Mouse (Mus musculus): ENCODE data around the gene Hint2. TPM values are rescaled to one million over a fixed set of nuclear protein-coding genes. Genes with fewer than 3 reads are reported as not detected.

The Hint2 gene
- polyA plus RNA-seq, 1 experiment from 2014 or later, result 159 TPM

DNA sequence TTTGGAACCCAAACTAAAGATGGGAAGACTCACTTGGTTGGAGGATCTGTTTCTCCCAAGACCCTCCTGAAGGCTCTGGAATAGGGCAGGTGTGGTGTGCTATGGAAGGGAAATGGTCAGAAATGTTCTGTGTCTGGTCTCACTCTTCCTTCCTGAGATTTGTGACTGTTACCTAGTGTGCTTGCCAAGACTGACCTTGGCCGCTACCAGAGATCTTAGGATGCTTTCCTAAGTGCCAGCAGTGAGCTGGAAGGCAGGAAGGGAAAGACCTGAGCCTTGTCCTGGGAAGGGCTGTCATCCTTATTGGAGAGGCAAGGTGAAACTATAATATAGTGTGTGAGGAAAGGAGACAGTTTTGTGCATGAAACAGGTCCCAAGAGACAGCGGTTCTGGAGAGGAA is 22.5 kb downstream of the Hint2 start:
- Histone ChIP-seq H3K4me2 (ENCODE audit: low read depth, low read length) (no peak overlapping the region), H3K9me3 (ENCODE audit: low read length) (no peaks in the 10 kb centered on the region), H3K4me1 (ENCODE audit: insufficient read depth) (no peaks in the 10 kb centered on the region), H3K9ac (replicated peaks) (no peak overlapping the region), H3K4me3 (ENCODE audit: low read depth, low read length) (no peak overlapping the region), H3K27ac (ENCODE audit: low read depth) (no peak overlapping the region), H3K27me3 (ENCODE audit: insufficient read depth, low read length) (peaks cover 26% of the 10 kb centered on the region), H3K36me3 (replicated peaks; ENCODE audit: insufficient read depth, low read length) (no peaks in the 10 kb centered on the region)
- 85% methylated on average over 2 of the region's 2 CpGs for WGBS (ENCODE audit: insufficient replicate concordance)
- DNase-seq (peak; percentile 6), ATAC-seq (no peak)
- TF ChIP-seq CTCF (IDR thresholded peaks at IDR 0.05; ENCODE audit: low read depth), result no peak
- TF ChIP-seq EP300 (IDR thresholded peaks at IDR 0.05; ENCODE audit: low read depth), result no peak

DNA sequence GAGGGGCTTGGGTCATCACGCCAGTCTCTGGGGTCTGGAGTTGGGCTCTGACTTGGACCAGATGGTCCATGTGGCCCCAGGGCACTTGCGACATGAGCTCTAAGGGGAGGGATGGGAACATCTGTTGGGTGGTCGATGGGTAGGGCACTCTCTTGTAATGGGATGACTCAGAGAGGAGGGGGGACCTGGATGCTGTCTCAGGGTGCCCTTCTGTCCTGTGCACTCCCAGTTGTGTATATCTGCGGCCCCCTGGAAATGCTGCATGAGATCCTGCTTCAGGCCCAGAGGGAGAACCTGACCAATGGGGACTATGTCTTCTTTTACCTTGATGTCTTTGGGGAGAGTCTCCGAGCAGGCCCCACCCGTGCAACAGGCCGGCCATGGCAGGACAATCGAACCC is 23.0 kb downstream of the Hint2 start:
- Histone ChIP-seq H3K27me3 (ENCODE audit: insufficient read depth, low read length) (peaks cover 26% of the 10 kb centered on the region), H3K4me3 (ENCODE audit: low read depth, low read length) (no peak overlapping the region), H3K9ac (replicated peaks) (no peak overlapping the region), H3K4me2 (ENCODE audit: low read depth, low read length) (no peak overlapping the region), H3K4me1 (ENCODE audit: insufficient read depth) (no peaks in the 10 kb centered on the region), H3K36me3 (replicated peaks; ENCODE audit: insufficient read depth, low read length) (no peaks in the 10 kb centered on the region), H3K27ac (ENCODE audit: low read depth) (no peak overlapping the region), H3K9me3 (ENCODE audit: low read length) (no peaks in the 10 kb centered on the region)
- TF ChIP-seq EP300 (IDR thresholded peaks at IDR 0.05; ENCODE audit: low read depth) (no peak), CTCF (IDR thresholded peaks at IDR 0.05; ENCODE audit: low read depth) (no peak)
- DNase-seq (peak; percentile 11), ATAC-seq (no peak)
- 75% methylated on average over 8 of the region's 8 CpGs for WGBS (ENCODE audit: insufficient replicate concordance)

DNA sequence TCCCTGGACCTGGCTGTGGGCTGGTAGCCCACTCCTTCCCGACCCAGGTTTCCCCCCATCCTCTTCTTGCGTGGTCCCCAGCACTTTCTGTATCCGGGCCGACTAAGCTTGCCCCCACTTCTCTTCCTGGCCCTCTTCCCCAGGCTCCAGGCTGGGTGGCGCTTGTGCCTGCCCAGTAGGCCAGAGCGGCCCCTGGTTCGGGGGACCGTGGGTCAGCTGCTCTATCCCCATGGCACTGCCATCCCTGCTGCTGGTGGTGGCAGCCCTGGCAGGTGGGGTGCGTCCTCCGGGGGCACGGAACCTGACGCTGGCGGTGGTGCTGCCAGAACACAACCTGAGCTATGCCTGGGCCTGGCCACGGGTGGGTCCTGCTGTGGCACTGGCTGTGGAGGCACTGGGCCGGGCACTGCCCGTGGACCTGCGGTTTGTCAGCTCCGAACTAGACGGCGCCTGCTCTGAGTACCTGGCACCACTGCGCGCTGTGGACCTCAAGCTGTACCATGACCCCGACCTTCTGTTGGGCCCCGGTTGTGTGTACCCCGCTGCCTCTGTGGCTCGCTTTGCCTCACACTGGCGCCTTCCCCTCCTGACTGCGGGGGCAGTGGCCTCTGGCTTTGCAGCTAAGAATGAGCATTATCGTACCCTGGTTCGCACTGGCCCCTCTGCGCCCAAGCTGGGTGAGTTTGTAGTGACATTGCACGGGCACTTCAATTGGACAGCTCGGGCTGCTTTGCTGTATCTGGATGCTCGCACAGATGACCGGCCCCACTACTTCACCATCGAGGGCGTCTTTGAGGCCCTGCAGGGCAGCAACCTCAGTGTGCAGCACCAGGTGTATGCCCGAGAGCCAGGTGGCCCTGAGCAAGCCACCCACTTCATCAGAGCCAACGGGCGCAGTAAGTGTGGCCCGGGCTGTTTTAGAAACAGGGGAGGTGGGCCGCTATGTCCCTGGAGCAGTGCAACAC is 24.0 kb downstream of the Hint2 start:
- H3K27ac ChIP-seq (ENCODE audit: low read depth), result no peak overlapping the region
- ATAC-seq (no peak), DNase-seq (peak; percentile 15)
- no peaks in the 10 kb centered on the region for H3K9me3 ChIP-seq (ENCODE audit: low read length)
- peak overlapping the region; percentile 86 for H3K4me2 ChIP-seq (ENCODE audit: low read depth, low read length)
- peaks cover 26% of the 10 kb centered on the region for H3K27me3 ChIP-seq (ENCODE audit: insufficient read depth, low read length)
- no peaks in the 10 kb centered on the region for H3K36me3 ChIP-seq (replicated peaks; ENCODE audit: insufficient read depth, low read length)
- H3K9ac ChIP-seq (replicated peaks), result peak overlapping the region; percentile 60; the same call in 1 of the 2 replicates
- 65% methylated on average over 42 of the region's 42 CpGs for WGBS (ENCODE audit: insufficient replicate concordance)
- H3K4me1 ChIP-seq (ENCODE audit: insufficient read depth), result no peaks in the 10 kb centered on the region
- TF ChIP-seq EP300 (IDR thresholded peaks at IDR 0.05; ENCODE audit: low read depth), result no peak
- peak overlapping the region; percentile 55 for H3K4me3 ChIP-seq (ENCODE audit: low read depth, low read length)

DNA sequence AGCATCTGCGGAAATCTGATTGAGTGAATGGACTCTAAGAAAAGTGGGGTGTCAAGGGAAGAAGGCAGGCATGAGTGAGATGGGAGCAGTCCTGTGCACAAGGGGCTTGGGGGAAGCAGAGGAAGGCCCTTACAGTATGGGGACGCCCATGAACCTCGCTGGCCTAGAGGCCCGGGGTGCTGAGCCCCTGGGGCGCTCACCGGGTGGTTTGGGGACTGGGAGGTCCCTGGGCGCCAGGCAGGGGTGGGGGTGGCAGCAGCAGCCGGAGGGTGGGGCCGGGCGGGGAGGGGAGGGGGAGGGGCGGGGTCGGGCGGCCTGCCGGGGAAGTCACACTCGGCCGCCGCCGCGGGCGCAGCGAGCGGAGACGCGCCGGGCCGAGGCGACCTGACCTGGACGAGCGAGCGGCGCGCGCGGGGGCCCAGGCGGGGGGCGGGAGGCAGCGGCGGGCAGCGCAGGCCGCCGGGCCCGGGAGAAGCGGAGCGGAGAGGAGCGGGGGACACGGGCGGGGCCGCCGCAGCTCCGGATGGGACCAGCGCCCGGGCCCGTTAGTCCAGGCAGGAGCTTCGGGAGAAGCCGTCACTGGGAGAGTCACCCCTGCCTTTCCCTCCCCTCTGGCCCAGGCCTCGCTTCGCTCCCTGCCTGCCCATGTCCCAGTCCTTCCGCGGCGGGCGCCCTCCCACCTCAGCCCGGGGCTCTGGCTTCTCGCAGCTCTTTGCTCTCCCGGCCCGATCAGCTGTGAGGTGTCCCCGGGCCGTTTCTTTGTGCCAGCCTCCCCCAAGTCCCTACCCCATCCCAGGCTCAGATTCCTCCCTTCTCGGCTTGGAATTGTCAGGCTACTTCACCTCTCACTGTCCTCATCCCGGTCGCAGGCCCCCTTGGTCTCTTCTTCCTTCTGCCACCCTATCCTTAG is 25.0 kb downstream of the Hint2 start, which contains the start of gene Npr2:
TSS of gene Npr2 (plus strand) at position 890 of the 910 bp plus-strand sequence.
- no peaks in the 10 kb centered on the region for H3K9me3 ChIP-seq (ENCODE audit: low read length)
- no peak within 1 kb of the TSS; the same call in 1 of the 2 replicates for H3K27ac ChIP-seq (ENCODE audit: low read depth)
- H3K4me2 ChIP-seq (ENCODE audit: low read depth, low read length), result peak within 1 kb of the TSS; percentile 86
- no peaks in the 10 kb centered on the region for H3K36me3 ChIP-seq (replicated peaks; ENCODE audit: insufficient read depth, low read length)
- H3K27me3 ChIP-seq (ENCODE audit: insufficient read depth, low read length), result peaks cover 26% of the 10 kb centered on the region
- peak within 1 kb of the TSS; percentile 60 for H3K9ac ChIP-seq (replicated peaks)
- H3K4me3 ChIP-seq (ENCODE audit: low read depth, low read length), result peak within 1 kb of the TSS; percentile 55
- WGBS (ENCODE audit: insufficient replicate concordance), result 4% methylated on average over 19 of the region's 70 CpGs
- no peak for TF ChIP-seq EP300 (IDR thresholded peaks at IDR 0.05; ENCODE audit: low read depth)
- no peak for TF ChIP-seq CTCF (IDR thresholded peaks at IDR 0.05; ENCODE audit: low read depth)
- DNase-seq, result peak; percentile 47
- no peaks in the 10 kb centered on the region for H3K4me1 ChIP-seq (ENCODE audit: insufficient read depth)
- ATAC-seq, result peak; percentile 37; the same call in 1 of the 2 replicates

- Histone ChIP-seq H3K36me3 (replicated peaks; ENCODE audit: insufficient read depth, low read length) (no peaks in the 10 kb centered on the region), H3K9ac (replicated peaks) (no peak overlapping the region), H3K4me3 (ENCODE audit: low read depth, low read length) (peak overlapping the region; percentile 55), H3K4me1 (ENCODE audit: insufficient read depth) (no peaks in the 10 kb centered on the region), H3K4me2 (ENCODE audit: low read depth, low read length) (peak overlapping the region; percentile 86; the same call in 1 of the 2 replicates), H3K27me3 (ENCODE audit: insufficient read depth, low read length) (peaks cover 26% of the 10 kb centered on the region), H3K27ac (ENCODE audit: low read depth) (no peak overlapping the region), H3K9me3 (ENCODE audit: low read length) (no peaks in the 10 kb centered on the region)
- no peak for ATAC-seq
- DNase-seq, result no peak
- 31% methylated on average over 5 of the region's 5 CpGs for WGBS (ENCODE audit: insufficient replicate concordance)
- TF ChIP-seq CTCF (IDR thresholded peaks at IDR 0.05; ENCODE audit: low read depth) (no peak), EP300 (IDR thresholded peaks at IDR 0.05; ENCODE audit: low read depth) (no peak)
Measured at GRCm38 (mm10) chr4:43630671-43631045, 25.6 kb downstream of the Hint2 start.

Data from liver, postnatal 0 days (tissue).